Mouse (Mus musculus): ENCODE data around the gene Hcar2.

DNA sequence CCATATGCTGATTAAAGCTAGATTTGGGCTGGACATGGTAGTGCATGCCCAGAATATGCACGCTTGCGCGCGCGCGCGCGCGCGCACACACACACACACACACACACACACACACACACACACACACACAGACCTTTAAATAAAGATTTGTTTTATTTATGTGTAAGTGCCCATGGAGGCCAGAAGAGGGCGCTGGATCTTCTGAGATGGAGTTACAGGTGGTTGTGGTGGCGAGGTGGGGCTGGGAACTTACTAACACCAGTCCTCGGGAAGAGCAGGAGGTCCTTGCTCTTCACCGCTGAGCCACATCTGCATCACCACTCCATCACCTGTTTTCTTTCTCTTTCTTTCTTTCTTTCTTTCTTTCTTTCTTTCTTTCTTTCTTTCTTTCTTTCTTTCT, 15.5 kb upstream of the Hcar2 start:
- TF ChIP-seq TCF12 (IDR thresholded peaks at IDR 0.05; ENCODE audit: low read depth, low read length) (no peak), CHD1 (IDR thresholded peaks at IDR 0.05; ENCODE audit: low read depth, low read length) (no peak), CTCF (IDR thresholded peaks at IDR 0.05 in 2 of 3, conservative IDR thresholded peaks at IDR 0.05 in 1 of 3; ENCODE audit: control insufficient read depth in 1 of 3, insufficient read depth in 1 of 3, low read depth in 2 of 3, low read length in 3 of 3, poor library complexity in 1 of 3, severe bottlenecking in 1 of 3) (peak in 2 of 3 experiments; percentile 40 to 44; a peak in 5 of 6 replicates), EP300 (IDR thresholded peaks at IDR 0.05; ENCODE audit: low read depth in 1 of 2, low read length in 2 of 2) (no peak), POLR2A (IDR thresholded peaks at IDR 0.05; ENCODE audit: control insufficient read depth in 1 of 2, insufficient read depth in 1 of 2, low read depth in 1 of 2, low read length in 2 of 2, poor library complexity in 1 of 2) (no peak), GATA1 (IDR thresholded peaks at IDR 0.05; ENCODE audit: low read depth, low read length) (no peak)

Data from MEL (cell line).